Mouse (Mus musculus) liver, embryonic 13.5 days (tissue): ENCODE results near the gene Megf9. TPM values are rescaled to one million over a fixed set of nuclear protein-coding genes. Genes with fewer than 3 reads are reported as not detected.
A peak's percentile ranks its signal among the peaks of the same experiment; 100 is the strongest.

Experiments used
- ATAC-seq: fragments of 200-750 bp; cut with Nextera tagmentation; 2 replicates; pipeline ENCODE4 v1.8.0; 2017; ENCODE audit warnings: low read depth, mild to moderate bottlenecking, moderate number of reproducible peaks, moderate library complexity
- DNase-seq: peaks from one replicate; pipeline ENCODE4 v3.0.0; 2022
- H3K27ac ChIP-seq: fragments of 300-500 bp; sonication (generic); 2 replicates; pipeline ENCODE4 v1.5.1; 2015; ENCODE audit warnings: moderate library complexity, mild to moderate bottlenecking, inconsistent platforms
- H3K27me3 ChIP-seq: fragments of 300-500 bp; sonication (generic); 2 replicates; pipeline ENCODE4 v1.6.1; 2015; ENCODE audit warnings: mild to moderate bottlenecking, inconsistent platforms
- H3K36me3 ChIP-seq: fragments of 300-500 bp; sonication (generic); 2 replicates; pipeline ENCODE4 v1.6.1; 2015; ENCODE audit warnings: mild to moderate bottlenecking, inconsistent platforms
- H3K4me1 ChIP-seq: fragments of 300-500 bp; sonication (generic); replicated peaks from 2 replicates; pipeline ENCODE4 v1.6.1; 2015; ENCODE audit warnings: inconsistent platforms
- H3K4me2 ChIP-seq: fragments of 300-500 bp; sonication (generic); 2 replicates; pipeline ENCODE4 v1.6.1; 2015; ENCODE audit warnings: inconsistent platforms, mild to moderate bottlenecking, moderate library complexity
- H3K4me3 ChIP-seq: fragments of 300-500 bp; sonication (generic); replicated peaks from 2 replicates; pipeline ENCODE4 v1.5.1; 2015; ENCODE audit warnings: mild to moderate bottlenecking, inconsistent platforms
- H3K9ac ChIP-seq: fragments of 300-500 bp; sonication (generic); 2 replicates; pipeline ENCODE4 v1.6.1; 2015; ENCODE audit warnings: mild to moderate bottlenecking, inconsistent platforms
- H3K9me3 ChIP-seq: fragments of 300-500 bp; sonication (generic); replicated peaks from 2 replicates; pipeline ENCODE4 v1.6.1; 2016; ENCODE audit warnings: inconsistent platforms
- WGBS: fragments of 180-500 bp; shearing (Covaris S2); methylation state at CpG from one replicate; pipeline ENCODE4 v1.1.7; 2015; ENCODE audit not compliant: insufficient replicate concordance; 5-methylcytosine and 5-hydroxymethylcytosine counted together
- polyA plus RNA-seq: library from polyadenylated mRNA; unstranded; fragments of >200 nt; fragmentation: Nextera tagmentation; extraction: Ambion mirVana; gene quantifications from 2 replicates; pipeline ENCODE4 v1.2.1, GENCODE M21; 2015

Megf9 gene
- 2.8 and 3.0 TPM in 2 replicates for polyA plus RNA-seq

DNA sequence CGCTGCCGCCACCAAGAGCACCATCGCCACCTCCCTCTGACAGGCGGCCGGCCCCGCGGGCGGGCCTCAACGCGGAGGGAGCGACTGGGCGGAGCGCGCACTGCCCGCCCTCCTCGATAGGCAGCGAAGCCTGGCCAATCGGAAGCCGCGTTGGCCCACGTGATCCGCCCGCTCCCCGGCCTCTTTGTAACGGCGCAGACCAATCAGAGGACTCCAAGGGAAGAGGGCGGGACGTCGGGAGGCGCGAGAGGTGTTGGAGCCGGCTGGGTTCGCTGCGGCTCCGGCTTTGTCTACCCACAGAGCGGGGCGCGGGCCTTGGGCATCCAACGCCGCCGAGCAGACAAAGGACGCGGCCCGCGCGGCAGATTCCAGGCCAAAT, at the start of gene Megf9:
TSS of gene Megf9 (minus strand) at position 105 of the 379 bp plus-strand sequence.
- peak within 1 kb of the TSS; percentile 89 for H3K4me3 ChIP-seq
- H3K27me3 ChIP-seq: no peaks in the 10 kb centered on the region
- H3K4me1 ChIP-seq: peaks cover 46% of the 10 kb centered on the region
- no peaks in the 10 kb centered on the region for H3K36me3 ChIP-seq
- no peaks in the 10 kb centered on the region for H3K9me3 ChIP-seq
- DNase-seq (peak; percentile 96), ATAC-seq (peak; percentile 97)
- H3K9ac ChIP-seq: peak within 1 kb of the TSS; percentile 92
- under 1% methylated on average over 46 of the region's 46 CpGs for WGBS
- H3K27ac ChIP-seq: peak within 1 kb of the TSS; percentile 74
- H3K4me2 ChIP-seq: peak within 1 kb of the TSS; percentile 98

DNA sequence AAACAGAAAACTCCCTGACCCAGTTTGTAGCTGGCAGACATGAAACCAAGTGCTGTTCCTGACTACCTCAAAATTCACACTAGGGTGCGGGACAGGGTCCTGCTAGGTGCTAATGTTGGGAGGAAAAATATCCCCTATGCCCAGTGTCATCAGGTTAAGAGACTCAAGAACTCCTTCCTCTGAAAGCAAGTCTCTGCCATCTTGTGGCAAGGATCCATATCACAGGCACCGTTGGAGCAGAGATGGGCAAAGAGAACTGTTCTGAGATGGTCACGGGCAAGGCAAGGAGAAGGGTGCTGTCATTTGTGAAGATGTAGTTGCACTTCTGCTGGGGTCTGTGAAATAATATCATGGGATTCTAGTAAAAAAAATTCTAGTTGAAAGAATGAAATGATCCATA, 44.9 kb upstream of the Megf9 start:
- no peaks in the 10 kb centered on the region for H3K9me3 ChIP-seq
- no peak overlapping the region for H3K9ac ChIP-seq
- 36% methylated on average over 3 of the region's 3 CpGs for WGBS
- H3K27me3 ChIP-seq: no peaks in the 10 kb centered on the region
- no peak overlapping the region for H3K27ac ChIP-seq
- no peak for ATAC-seq
- H3K4me2 ChIP-seq: no peak overlapping the region
- no peak overlapping the region for H3K4me3 ChIP-seq
- DNase-seq: no peak
- H3K36me3 ChIP-seq: no peaks in the 10 kb centered on the region
- H3K4me1 ChIP-seq: no peaks in the 10 kb centered on the region

DNA sequence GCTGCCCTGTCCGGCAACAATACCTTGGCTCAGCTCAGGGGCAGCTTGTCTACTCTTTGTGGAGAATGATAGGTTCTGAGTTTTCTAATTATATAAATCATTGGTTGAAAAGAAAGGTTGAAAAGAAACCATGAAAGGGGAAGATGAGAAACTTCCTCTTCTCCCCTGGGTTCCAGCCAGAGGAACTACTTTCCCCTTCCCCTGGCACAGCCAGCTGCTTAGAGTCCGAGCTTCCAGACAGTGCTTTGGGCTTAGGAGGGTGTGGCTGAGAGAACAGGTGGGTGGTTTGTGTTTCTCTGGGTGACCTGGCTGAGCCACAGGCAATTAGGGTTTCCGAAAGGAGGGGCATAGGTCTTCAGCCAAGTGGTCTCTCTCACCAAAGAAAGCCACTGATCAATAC, 43.5 kb upstream of the Megf9 start:
- DNase-seq: no peak

DNA sequence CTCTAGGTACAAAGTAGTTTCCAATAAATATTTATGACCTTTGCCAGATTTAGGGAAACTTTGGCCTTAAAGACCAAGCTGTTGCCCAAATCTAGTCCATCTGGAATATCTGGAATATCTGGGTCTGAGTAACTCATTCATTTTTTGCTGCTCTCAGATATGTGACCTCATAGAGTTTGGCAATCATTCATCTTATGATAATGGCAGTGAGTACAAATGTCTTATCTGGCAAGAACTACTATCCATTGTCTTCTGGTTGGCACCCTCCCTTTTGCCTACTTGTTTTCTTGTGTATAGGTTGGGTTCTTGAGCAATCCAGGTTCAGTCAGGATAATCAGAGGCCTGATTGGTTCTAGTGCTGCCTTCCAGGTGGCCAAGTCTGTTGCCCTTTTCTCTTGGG, 41.3 kb upstream of the Megf9 start:
- no peak for DNase-seq

More for the DNA sequence above, 43.5 kb upstream of the Megf9 start:
- H3K27ac ChIP-seq: no peak overlapping the region
- no peak overlapping the region for H3K4me2 ChIP-seq
- H3K9ac ChIP-seq: no peak overlapping the region
- no peaks in the 10 kb centered on the region for H3K36me3 ChIP-seq
- WGBS: 42% methylated on average over 3 of the region's 3 CpGs
- H3K27me3 ChIP-seq: no peaks in the 10 kb centered on the region
- no peaks in the 10 kb centered on the region for H3K4me1 ChIP-seq
- H3K9me3 ChIP-seq: no peaks in the 10 kb centered on the region
- no peak for ATAC-seq
- no peak overlapping the region for H3K4me3 ChIP-seq

DNA sequence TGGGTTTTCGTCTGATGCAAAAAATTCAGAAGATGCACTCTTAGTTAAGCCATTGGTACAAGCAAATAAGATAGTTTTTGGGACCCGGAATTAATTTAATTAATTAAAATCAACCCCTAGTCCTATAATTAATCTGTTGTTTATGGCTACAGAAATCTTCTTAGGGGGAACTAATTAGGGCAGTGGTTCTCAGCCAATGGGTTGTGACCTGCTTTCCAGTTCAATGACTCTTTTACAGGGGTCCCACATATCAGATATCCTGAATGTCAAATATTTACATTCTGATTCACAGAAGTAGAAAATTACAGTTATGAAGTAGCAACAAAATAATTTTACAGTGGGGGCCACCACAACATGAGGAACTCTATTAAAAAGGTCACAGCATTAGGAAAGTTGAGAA, 39.1 kb upstream of the Megf9 start:
- H3K4me3 ChIP-seq: no peak overlapping the region
- H3K4me2 ChIP-seq: no peak overlapping the region
- DNase-seq: no peak
- no peaks in the 10 kb centered on the region for H3K27me3 ChIP-seq
- H3K9me3 ChIP-seq: no peaks in the 10 kb centered on the region
- WGBS: 63% methylated on average over 2 of the region's 2 CpGs
- no peaks in the 10 kb centered on the region for H3K4me1 ChIP-seq
- no peaks in the 10 kb centered on the region for H3K36me3 ChIP-seq
- H3K27ac ChIP-seq: no peak overlapping the region
- no peak overlapping the region for H3K9ac ChIP-seq
- ATAC-seq: no peak

More for the DNA sequence above, 41.3 kb upstream of the Megf9 start:
- no peaks in the 10 kb centered on the region for H3K36me3 ChIP-seq
- no peak overlapping the region for H3K9ac ChIP-seq
- H3K4me3 ChIP-seq: no peak overlapping the region
- H3K9me3 ChIP-seq: no peaks in the 10 kb centered on the region
- H3K27ac ChIP-seq: no peak overlapping the region
- H3K27me3 ChIP-seq: no peaks in the 10 kb centered on the region
- no peak for ATAC-seq
- no peak overlapping the region for H3K4me2 ChIP-seq
- H3K4me1 ChIP-seq: no peaks in the 10 kb centered on the region

DNA sequence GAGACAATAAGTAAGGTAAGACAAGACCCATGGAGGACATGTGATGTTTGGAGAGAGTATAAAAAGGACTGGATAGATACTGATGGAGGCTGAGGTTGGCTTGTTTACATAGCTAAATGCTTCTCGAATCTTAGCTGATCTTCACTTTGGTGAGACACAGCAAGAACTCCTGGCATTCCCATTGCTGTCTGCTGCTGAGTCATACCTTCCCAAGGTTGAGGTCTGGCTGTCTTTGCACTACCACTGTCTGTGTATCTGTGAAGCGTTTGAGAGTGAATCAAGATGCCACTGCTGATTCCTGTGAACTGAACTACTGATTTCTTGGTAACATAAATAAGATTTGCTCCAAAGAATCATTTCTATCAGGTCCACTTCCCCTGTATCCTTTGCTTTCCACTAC, 19.1 kb upstream of the Megf9 start:
- H3K27me3 ChIP-seq: no peaks in the 10 kb centered on the region
- H3K4me2 ChIP-seq: no peak overlapping the region
- H3K9me3 ChIP-seq: no peaks in the 10 kb centered on the region
- no peak overlapping the region for H3K4me3 ChIP-seq
- 32% methylated on average over 2 of the region's 2 CpGs for WGBS
- DNase-seq (no peak), ATAC-seq (no peak)
- H3K36me3 ChIP-seq: no peaks in the 10 kb centered on the region
- H3K27ac ChIP-seq: no peak overlapping the region
- no peak overlapping the region for H3K9ac ChIP-seq
- no peaks in the 10 kb centered on the region for H3K4me1 ChIP-seq

DNA sequence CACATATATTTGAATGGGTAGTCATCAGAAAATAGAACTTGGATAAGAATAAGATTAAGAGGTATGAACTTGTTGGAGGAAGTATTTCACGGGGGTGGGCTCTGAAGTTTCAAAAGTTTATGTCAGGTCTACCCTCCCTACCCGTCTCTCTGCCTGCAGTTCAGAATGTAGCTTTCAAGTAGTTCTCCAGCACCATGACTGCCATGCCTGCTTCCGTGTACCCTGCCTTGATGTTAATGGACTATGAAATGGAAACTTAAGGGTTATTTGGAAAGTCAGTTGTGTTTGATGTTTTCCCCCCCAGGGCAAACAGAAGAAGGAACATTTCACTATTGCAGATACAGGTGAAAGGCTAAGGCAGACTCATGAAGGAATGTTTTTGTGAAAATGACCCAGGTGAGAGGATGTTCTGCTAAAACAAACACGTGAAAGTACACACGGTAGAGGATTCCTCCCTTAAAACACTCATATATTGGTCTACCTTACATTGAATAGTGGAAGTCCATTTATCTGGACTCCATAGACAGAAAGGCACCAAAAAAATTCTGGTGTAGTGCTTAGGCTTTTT, 18.5 kb upstream of the Megf9 start:
- Histone ChIP-seq H3K4me3 (no peak overlapping the region), H3K4me2 (no peak overlapping the region), H3K27ac (no peak overlapping the region), H3K27me3 (no peaks in the 10 kb centered on the region), H3K4me1 (no peaks in the 10 kb centered on the region), H3K9me3 (no peaks in the 10 kb centered on the region), H3K9ac (no peak overlapping the region), H3K36me3 (no peaks in the 10 kb centered on the region)
- WGBS: 64% methylated on average over 5 of the region's 5 CpGs
- no peak for ATAC-seq
- no peak for DNase-seq

DNA sequence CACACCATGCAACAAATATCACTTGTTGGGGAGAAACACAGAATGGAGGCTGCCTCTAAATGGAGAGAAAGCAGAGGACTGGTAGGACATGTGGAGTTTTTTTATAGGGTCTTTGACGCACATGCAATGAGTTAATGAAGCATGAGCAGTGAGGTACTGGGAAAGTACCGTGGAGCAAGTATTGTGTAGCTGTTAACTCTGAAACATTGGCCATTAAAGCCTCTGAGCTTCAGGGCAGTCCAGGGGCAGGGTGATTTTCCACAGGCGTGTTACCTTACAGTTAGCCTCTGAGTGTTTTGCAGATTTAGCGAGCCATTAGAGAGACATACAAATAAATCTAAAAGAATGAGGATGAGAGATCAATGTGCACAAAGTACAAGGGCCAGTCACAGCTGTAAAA, 17.3 kb upstream of the Megf9 start:
- Histone ChIP-seq H3K27ac (no peak overlapping the region), H3K27me3 (no peaks in the 10 kb centered on the region), H3K4me2 (no peak overlapping the region), H3K4me1 (no peaks in the 10 kb centered on the region), H3K36me3 (no peaks in the 10 kb centered on the region), H3K4me3 (no peak overlapping the region), H3K9ac (no peak overlapping the region), H3K9me3 (no peaks in the 10 kb centered on the region)
- DNase-seq: no peak
- ATAC-seq: no peak
- 62% methylated on average over 4 of the region's 4 CpGs for WGBS

DNA sequence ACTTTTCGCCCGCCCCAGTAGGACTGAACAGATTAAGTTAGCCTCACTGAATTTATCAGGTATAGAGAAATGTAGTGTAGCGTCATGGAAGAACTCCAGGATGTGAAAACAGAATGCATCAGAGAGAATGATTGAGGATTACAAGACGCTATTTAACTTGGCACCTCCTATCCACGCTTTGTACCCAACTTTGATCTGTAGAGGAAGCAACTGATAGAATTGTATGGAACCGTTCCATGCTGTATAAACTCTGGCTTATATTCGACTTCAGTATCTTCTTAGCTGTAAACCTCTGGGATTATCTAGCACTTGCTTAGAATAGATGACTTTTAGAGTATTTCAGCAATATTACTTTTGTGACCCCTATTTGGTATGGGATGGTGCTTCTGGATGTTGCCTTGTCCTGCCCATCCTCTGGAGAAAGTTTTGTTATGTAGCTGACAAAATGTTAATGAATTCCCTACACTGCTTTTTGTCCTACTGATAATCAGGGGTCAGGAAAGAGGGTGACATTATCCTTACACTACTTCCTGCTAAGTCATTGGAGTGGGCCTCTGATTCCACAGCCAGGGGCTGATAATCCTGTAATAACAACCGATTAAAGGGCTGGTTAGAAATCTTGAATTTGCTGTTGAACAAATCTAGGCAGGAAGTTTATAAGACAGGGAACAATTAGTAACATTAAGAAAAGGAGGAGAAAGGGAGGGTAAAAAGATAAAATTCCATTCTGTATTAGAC, 12.8 kb upstream of the Megf9 start:
- no peaks in the 10 kb centered on the region for H3K36me3 ChIP-seq
- no peak overlapping the region for H3K4me2 ChIP-seq
- no peak for ATAC-seq
- H3K27me3 ChIP-seq: no peaks in the 10 kb centered on the region
- DNase-seq: no peak
- no peak overlapping the region for H3K9ac ChIP-seq
- no peaks in the 10 kb centered on the region for H3K4me1 ChIP-seq
- WGBS: 62% methylated on average over 8 of the region's 8 CpGs
- no peak overlapping the region for H3K4me3 ChIP-seq
- H3K27ac ChIP-seq: no peak overlapping the region
- H3K9me3 ChIP-seq: no peaks in the 10 kb centered on the region

DNA sequence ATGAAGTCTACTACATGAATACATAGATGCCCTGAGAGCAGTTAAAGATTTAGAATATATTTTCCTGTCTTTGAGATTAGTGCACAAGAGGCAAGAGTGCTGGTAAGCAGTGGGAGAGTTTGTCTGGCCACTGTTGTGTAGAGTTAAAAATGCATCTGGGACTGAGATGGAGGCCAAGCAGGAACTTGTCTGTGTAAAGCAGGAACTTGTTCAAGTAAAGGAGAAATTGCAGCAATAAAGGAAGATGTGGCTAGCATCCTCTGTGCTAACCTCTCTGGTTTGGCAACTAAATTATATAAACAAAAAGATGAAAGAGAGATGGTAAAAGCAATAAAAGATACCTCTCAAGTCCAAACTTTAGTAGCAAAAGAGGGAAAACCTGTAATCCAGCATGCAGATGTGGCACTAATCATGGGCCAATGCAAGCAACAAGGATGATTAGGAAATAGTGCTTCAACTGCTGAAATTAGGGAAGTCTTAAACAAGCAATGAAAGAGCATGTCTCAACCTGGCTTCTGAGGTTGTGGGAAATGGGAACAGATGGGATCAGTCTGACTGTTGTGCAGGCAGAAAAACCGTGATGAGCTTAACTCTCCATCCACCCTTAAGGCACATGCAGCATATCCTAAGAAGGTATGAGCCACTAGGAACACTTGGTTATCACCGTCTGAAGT, 11.2 kb upstream of the Megf9 start:
- no peaks in the 10 kb centered on the region for H3K4me1 ChIP-seq
- no peaks in the 10 kb centered on the region for H3K36me3 ChIP-seq
- no peak overlapping the region for H3K27ac ChIP-seq
- DNase-seq (no peak), ATAC-seq (no peak)
- WGBS: 24% methylated on average over 2 of the region's 2 CpGs
- H3K4me3 ChIP-seq: no peak overlapping the region
- H3K9me3 ChIP-seq: no peaks in the 10 kb centered on the region
- H3K9ac ChIP-seq: no peak overlapping the region
- H3K4me2 ChIP-seq: no peak overlapping the region
- no peaks in the 10 kb centered on the region for H3K27me3 ChIP-seq

DNA sequence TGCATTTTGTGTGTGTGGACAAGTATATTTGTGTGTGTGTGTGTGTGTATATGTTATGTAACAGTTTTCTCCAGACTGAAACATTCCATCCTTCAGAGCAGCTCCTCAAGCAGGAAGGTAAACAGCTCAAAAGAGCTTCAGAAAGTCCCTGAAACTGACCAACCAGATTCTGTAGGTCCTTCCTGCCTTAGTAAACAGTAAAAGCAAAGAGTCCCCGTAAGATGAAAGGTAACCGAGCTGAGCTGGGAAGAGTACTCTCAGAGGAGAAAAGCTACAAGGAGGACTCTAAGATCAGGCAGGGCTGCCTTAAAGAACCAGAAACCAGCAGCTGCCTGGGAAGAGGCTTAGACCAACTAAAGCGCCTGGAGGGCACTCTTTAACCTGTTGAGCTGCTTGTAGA, 9.6 kb upstream of the Megf9 start:
- Histone ChIP-seq H3K4me1 (no peaks in the 10 kb centered on the region), H3K4me3 (no peak overlapping the region), H3K27ac (no peak overlapping the region), H3K27me3 (no peaks in the 10 kb centered on the region), H3K36me3 (no peaks in the 10 kb centered on the region), H3K9me3 (no peaks in the 10 kb centered on the region), H3K9ac (no peak overlapping the region), H3K4me2 (no peak overlapping the region)
- 58% methylated on average over 3 of the region's 3 CpGs for WGBS
- ATAC-seq: no peak
- DNase-seq: no peak

DNA sequence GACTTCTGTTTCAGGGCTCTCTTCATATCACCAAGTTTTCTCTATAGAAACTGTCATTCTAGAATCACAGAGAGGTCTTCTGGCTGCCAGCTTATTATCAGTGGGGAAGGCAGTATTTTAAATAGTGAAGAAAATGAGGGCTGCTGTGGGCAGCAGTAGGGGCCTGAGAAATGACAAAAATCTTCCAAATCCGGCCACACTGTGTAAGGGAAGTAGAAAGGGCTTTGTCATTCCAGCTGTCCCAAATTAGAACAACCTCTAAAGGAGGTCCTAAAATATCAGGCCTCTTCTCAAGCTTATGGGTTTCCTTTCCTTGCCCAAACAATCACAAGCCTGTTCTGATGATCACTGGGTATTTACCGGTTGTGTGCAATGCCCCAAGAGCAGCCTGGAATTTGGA, 7.6 kb upstream of the Megf9 start:
- no peaks in the 10 kb centered on the region for H3K27me3 ChIP-seq
- ATAC-seq: no peak
- H3K36me3 ChIP-seq: no peaks in the 10 kb centered on the region
- H3K9ac ChIP-seq: no peak overlapping the region
- WGBS: 33% methylated on average over 2 of the region's 2 CpGs
- H3K4me3 ChIP-seq: no peak overlapping the region
- no peak overlapping the region for H3K27ac ChIP-seq
- no peak overlapping the region for H3K4me2 ChIP-seq
- no peaks in the 10 kb centered on the region for H3K9me3 ChIP-seq
- no peak for DNase-seq
- H3K4me1 ChIP-seq: no peaks in the 10 kb centered on the region
